Mouse (Mus musculus) limb, embryonic 13.5 days (tissue): Measurements from ENCODE around the gene Tmem267. TPM values are rescaled to one million over a fixed set of nuclear protein-coding genes. Genes with fewer than 3 reads are reported as not detected.
"Not testable (repeated sequence)": the region's sequence is repeated elsewhere in the genome, so short reads cannot be mapped to it uniquely, and the experiment has no call there.

Source experiments
- ATAC-seq: fragments of 200-750 bp; cut with Nextera tagmentation; 2 replicates; pipeline ENCODE4 v1.8.0; 2017; ENCODE audit warnings: low read depth, moderate number of reproducible peaks, moderate TSS enrichment; ENCODE audit not compliant: low FRiP score
- H3K27ac ChIP-seq: fragments of 300-500 bp; sonication (generic); 2 replicates; pipeline ENCODE4 v1.5.1; 2015; ENCODE audit warnings: inconsistent platforms, mild to moderate bottlenecking, moderate library complexity
- H3K27me3 ChIP-seq: fragments of 300-500 bp; sonication (generic); 2 replicates; pipeline ENCODE4 v1.6.1; 2015; ENCODE audit warnings: mild to moderate bottlenecking, inconsistent platforms
- H3K36me3 ChIP-seq: fragments of 300-500 bp; sonication (generic); 2 replicates; pipeline ENCODE4 v1.6.1; 2015; ENCODE audit warnings: inconsistent platforms, mild to moderate bottlenecking, moderate library complexity
- H3K4me1 ChIP-seq: fragments of 300-500 bp; sonication (generic); 2 replicates; pipeline ENCODE4 v1.6.1; 2015; ENCODE audit warnings: inconsistent platforms
- H3K4me2 ChIP-seq: fragments of 300-500 bp; sonication (generic); replicated peaks from 2 replicates; pipeline ENCODE4 v1.6.1; 2015; ENCODE audit warnings: inconsistent platforms, mild to moderate bottlenecking, moderate library complexity
- H3K4me3 ChIP-seq: fragments of 300-500 bp; sonication (generic); 2 replicates; pipeline ENCODE4 v1.5.1; 2015; ENCODE audit warnings: moderate library complexity, mild to moderate bottlenecking, inconsistent platforms
- H3K9ac ChIP-seq: fragments of 300-500 bp; sonication (generic); 2 replicates; pipeline ENCODE4 v1.6.1; 2015; ENCODE audit warnings: mild to moderate bottlenecking, inconsistent platforms
- H3K9me3 ChIP-seq: fragments of 300-500 bp; sonication (generic); 2 replicates; pipeline ENCODE4 v1.6.1; 2016; ENCODE audit warnings: inconsistent platforms
- WGBS: fragments of 180-500 bp; shearing (Covaris S2); methylation state at CpG from one replicate; pipeline ENCODE4 v1.1.7; 2015; 5-methylcytosine and 5-hydroxymethylcytosine counted together
- polyA plus RNA-seq: library from polyadenylated mRNA; unstranded; fragments of >200 nt; fragmentation: Nextera tagmentation; extraction: Ambion mirVana; gene quantifications from 2 replicates; pipeline ENCODE4 v1.2.1, GENCODE M21; 2015

Gene Tmem267
- 1.1 and 2.1 TPM in 2 replicates for polyA plus RNA-seq

DNA sequence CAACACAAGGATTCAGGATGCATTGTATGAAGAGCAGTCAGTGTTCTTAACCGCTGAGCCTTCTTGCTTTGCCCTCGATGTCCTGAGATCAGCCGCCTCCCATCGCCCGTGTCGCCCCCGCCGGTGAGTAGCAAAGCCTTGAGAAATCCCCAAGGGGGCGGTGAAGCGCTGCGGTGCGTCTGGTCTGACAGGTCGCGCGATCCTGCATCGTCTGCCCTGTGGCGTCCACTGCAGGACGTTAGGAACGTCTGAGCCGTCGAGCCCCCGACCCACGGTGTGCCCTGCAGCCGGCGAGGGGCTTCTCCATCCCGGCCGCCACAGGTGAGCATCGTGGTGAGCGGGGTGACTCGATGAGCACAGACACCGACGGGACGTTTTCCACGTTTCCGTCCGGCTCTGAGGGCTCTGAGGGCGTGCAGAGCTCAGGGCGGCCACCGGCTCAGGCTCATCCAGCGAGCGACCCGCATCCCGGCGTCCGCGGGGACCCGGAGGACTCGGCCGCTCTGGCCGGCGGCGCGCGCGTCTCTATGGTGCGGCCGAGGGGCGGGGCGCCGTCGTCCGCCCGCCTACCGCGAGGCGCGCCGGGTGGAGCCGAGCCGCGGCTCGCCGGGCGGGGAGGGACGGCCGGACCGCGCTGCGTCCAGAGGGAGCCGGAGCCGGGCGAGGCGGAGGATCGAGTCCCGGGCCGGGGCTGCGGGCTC lies at the start of gene Tmem267, which contains the start of gene 3110070M22Rik:
Gene Tmem267 (plus strand): TSS at position 160 of the 701 bp plus-strand sequence.
Gene 3110070M22Rik (minus strand): TSS at position 504 of the 701 bp plus-strand sequence.
- H3K9ac ChIP-seq, result peak within 1 kb of the TSS; percentile 37
- WGBS, result 75% methylated on average over 87 of the region's 87 CpGs
- no peaks in the 10 kb centered on the region for H3K4me1 ChIP-seq
- peaks cover 38% of the 10 kb centered on the region for H3K36me3 ChIP-seq
- H3K4me3 ChIP-seq, result no peak within 1 kb of the TSS
- H3K27ac ChIP-seq, result peak within 1 kb of the TSS; percentile 3; the same call in 1 of the 2 replicates
- no peaks in the 10 kb centered on the region for H3K27me3 ChIP-seq
- H3K4me2 ChIP-seq, result peak within 1 kb of the TSS; percentile 48
- no peak for ATAC-seq
- peaks cover 20% of the 10 kb centered on the region for H3K9me3 ChIP-seq

DNA sequence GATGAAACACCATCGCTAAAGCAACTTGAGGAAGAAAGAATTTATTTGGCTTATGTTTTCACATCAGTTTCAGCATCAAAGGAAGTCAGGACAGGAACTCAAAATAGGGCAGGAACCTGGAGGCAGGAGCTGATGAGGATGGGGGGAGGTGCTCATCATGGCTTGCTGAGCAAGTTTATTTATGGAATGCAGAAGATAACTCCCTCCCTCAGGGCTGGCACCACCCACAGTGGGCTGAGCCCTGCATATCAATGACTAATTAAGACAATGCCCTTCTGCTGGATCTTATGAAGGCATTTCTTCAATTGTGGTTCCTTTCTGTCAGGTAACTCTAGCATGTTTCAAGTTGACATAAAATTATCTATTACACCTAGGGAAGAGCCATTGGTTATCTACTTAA lies 45.6 kb upstream of the Tmem267 start:
- Histone ChIP-seq H3K27ac (no peak overlapping the region), H3K27me3 (no peaks in the 10 kb centered on the region), H3K4me2 (no peak overlapping the region), H3K4me1 (no peaks in the 10 kb centered on the region), H3K9me3 (no peaks in the 10 kb centered on the region), H3K9ac (no peak overlapping the region), H3K36me3 (peaks cover 63% of the 10 kb centered on the region), H3K4me3 (no peak overlapping the region)
- WGBS, result 93% methylated on average over 1 of the region's 1 CpGs
- ATAC-seq, result no peak

DNA sequence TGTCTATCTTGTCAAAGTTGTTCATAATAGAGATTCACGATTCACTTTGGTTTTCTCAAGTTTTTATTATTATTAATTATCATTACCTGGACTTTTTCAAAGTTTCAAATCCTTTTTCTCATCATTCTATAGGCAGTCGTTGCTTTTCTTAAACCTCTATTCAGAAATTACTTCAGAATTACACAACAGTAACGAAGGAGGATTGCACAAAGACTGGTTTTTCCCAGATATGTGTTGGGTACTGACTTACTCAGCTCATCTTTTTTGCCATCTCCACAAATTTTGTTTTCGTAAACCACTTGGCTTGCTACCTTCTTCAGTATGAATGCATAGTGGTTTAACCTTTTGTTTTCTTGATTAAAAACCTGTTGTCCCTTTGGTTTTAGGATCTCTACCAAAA lies 34.3 kb upstream of the Tmem267 start:
- no peak overlapping the region for H3K27ac ChIP-seq
- no peak overlapping the region for H3K4me3 ChIP-seq
- H3K27me3 ChIP-seq, result no peaks in the 10 kb centered on the region
- no peak for ATAC-seq
- H3K4me1 ChIP-seq, result no peaks in the 10 kb centered on the region
- peaks cover 63% of the 10 kb centered on the region for H3K36me3 ChIP-seq
- 96% methylated on average over 4 of the region's 4 CpGs for WGBS
- H3K4me2 ChIP-seq, result no peak overlapping the region
- no peaks in the 10 kb centered on the region for H3K9me3 ChIP-seq
- H3K9ac ChIP-seq, result no peak overlapping the region

- H3K4me1 ChIP-seq, result no peaks in the 10 kb centered on the region
- peaks cover 62% of the 10 kb centered on the region for H3K36me3 ChIP-seq
- no peak overlapping the region for H3K4me3 ChIP-seq
- H3K27me3 ChIP-seq, result no peaks in the 10 kb centered on the region
- H3K9me3 ChIP-seq, result no peaks in the 10 kb centered on the region
- H3K9ac ChIP-seq, result no peak overlapping the region
- H3K27ac ChIP-seq, result no peak overlapping the region
- no peak for ATAC-seq
- H3K4me2 ChIP-seq, result no peak overlapping the region
Measured at GRCm38 (mm10) chr13:119455082-119455481, 32.8 kb upstream of the Tmem267 start.

GRCm38 (mm10) chr13:119456342-119456741 lies 31.5 kb upstream of the Tmem267 start:
- Histone ChIP-seq H3K4me2 (no peak overlapping the region), H3K9ac (no peak overlapping the region), H3K36me3 (peaks cover 49% of the 10 kb centered on the region), H3K4me1 (no peaks in the 10 kb centered on the region), H3K27me3 (no peaks in the 10 kb centered on the region), H3K9me3 (no peaks in the 10 kb centered on the region), H3K4me3 (no peak overlapping the region), H3K27ac (no peak overlapping the region)
- WGBS, result 91% methylated on average over 7 of the region's 7 CpGs
- ATAC-seq, result no peak

DNA sequence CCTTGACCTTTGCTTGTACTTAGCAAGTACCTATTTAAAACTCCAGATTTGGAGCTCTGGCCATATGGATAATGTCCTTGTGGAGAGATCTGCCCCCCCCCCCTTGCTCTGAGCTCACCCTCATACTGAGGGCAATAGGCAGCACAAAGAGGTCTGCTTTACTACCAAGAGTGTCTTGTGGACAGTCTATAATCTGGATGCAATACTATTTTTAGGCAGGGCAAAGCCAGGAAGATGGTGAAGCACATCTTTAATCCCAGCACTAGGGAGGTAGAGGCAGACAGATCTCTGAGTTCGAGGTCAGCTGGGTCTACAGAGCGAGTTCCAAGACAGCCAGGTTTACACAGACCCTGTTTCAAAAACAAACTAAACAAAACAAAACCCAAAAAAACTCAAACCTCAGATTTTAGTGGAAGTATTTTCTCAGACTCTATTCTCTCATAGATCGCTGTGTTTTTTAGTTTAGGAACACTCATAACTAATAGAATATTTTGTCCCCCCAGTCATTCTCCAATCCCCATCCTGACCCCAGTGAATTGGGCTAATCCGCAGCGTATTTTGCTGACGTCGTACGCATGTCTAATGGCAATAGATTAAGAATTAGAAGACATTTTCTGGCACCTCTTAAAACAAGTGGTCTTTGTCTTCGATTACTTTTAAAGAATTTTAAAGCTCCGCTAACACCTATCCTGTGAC lies 25.8 kb upstream of the Tmem267 start:
- peak; percentile 65 for ATAC-seq
- peak overlapping the region; percentile 80 for H3K4me2 ChIP-seq
- no peaks in the 10 kb centered on the region for H3K27me3 ChIP-seq
- no peaks in the 10 kb centered on the region for H3K9me3 ChIP-seq
- H3K36me3 ChIP-seq, result peaks cover 32% of the 10 kb centered on the region
- H3K9ac ChIP-seq, result peak overlapping the region; percentile 81
- 0 out of 2 replicates have a peak overlapping the region, but pooled peaks have one; percentile 39 for H3K27ac ChIP-seq
- H3K4me1 ChIP-seq, result peaks cover 22% of the 10 kb centered on the region
- H3K4me3 ChIP-seq, result peak overlapping the region; percentile 80
- 12% methylated on average over 10 of the region's 10 CpGs for WGBS

GRCm38 (mm10) chr13:119462596-119463560 lies 25.0 kb upstream of the Tmem267 start, which contains the start of gene 4833420G17Rik:
4833420G17Rik (plus strand) TSS chr13:119462768.
- Histone ChIP-seq H3K9ac (peak within 1 kb of the TSS; percentile 81), H3K4me3 (peak within 1 kb of the TSS; percentile 80), H3K4me1 (peaks cover 22% of the 10 kb centered on the region), H3K4me2 (peak within 1 kb of the TSS; percentile 80), H3K27me3 (no peaks in the 10 kb centered on the region), H3K9me3 (no peaks in the 10 kb centered on the region), H3K36me3 (peaks cover 36% of the 10 kb centered on the region), H3K27ac (peak within 1 kb of the TSS; percentile 39; the same call in 1 of the 2 replicates)
- 10% methylated on average over 57 of the region's 57 CpGs for WGBS
- ATAC-seq, result peak; percentile 97

DNA sequence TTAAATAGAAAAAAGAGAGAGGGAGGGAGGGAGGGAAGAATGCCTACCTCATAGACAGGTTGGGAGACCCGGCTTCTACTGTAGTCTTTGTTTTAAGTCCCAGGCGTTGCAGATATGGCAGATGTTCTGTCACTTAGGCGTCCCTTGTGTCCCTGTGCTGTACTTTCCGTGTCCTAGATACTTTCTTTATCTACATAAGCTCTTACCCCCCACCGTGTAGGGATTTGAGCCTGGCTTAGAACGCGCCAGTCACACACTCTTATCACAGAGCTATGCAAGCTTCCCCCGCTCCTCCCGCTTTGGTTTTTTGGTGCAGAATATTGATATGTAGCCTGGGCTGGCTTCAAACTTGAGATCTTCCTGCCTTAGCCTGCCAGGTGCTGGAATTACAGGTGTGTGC lies 11.2 kb upstream of the Tmem267 start:
- Histone ChIP-seq H3K4me1 (no peaks in the 10 kb centered on the region), H3K27ac (no peak overlapping the region), H3K27me3 (no peaks in the 10 kb centered on the region), H3K9me3 (no peaks in the 10 kb centered on the region), H3K36me3 (peaks cover 77% of the 10 kb centered on the region), H3K4me3 (no peak overlapping the region), H3K4me2 (no peak overlapping the region), H3K9ac (no peak overlapping the region)
- WGBS, result 92% methylated on average over 9 of the region's 9 CpGs
- ATAC-seq, result no peak

- Histone ChIP-seq H3K27ac (no peak overlapping the region), H3K9ac (no peak overlapping the region), H3K9me3 (no peaks in the 10 kb centered on the region), H3K4me3 (no peak overlapping the region), H3K27me3 (no peaks in the 10 kb centered on the region), H3K4me2 (no peak overlapping the region), H3K4me1 (no peaks in the 10 kb centered on the region), H3K36me3 (peaks cover 70% of the 10 kb centered on the region)
- WGBS, result 91% methylated on average over 2 of the region's 2 CpGs
- no peak for ATAC-seq
Measured at GRCm38 (mm10) chr13:119477789-119478188, 10.1 kb upstream of the Tmem267 start.

- Histone ChIP-seq H3K9me3 (peaks cover 20% of the 10 kb centered on the region), H3K4me2 (peak overlapping the region; percentile 48), H3K36me3 (peaks cover 42% of the 10 kb centered on the region), H3K27ac (no peak overlapping the region), H3K4me1 (no peaks in the 10 kb centered on the region), H3K9ac (no peak overlapping the region), H3K4me3 (no peak overlapping the region), H3K27me3 (no peaks in the 10 kb centered on the region)
- ATAC-seq, result no peak
- 70% methylated on average over 7 of the region's 7 CpGs for WGBS
Measured at GRCm38 (mm10) chr13:119487354-119487753, 485 bp upstream of the Tmem267 start.

DNA sequence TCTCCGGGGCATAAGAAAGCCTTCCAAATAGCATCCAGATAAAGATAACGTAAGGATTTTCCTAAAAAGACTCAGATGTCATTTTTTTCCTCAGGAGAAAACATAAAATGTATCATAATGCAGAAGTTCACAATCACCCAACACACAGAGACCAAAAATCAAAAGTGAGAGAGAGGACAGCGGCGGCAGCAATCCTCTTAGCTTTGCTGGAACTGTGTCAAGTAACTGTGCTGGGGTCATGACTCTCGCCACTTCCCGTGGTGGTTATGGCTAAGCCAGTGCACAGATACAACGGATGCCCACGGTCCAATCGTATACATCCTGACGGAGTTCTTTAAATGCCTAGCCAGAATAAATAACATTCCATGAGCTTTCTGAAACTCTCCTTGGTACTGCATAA lies 4.2 kb downstream of the Tmem267 start:
- 91% methylated on average over 10 of the region's 10 CpGs for WGBS
- not testable (repeated sequence) for H3K27ac ChIP-seq, H3K4me2 ChIP-seq, H3K27me3 ChIP-seq, H3K4me1 ChIP-seq, H3K36me3 ChIP-seq, ATAC-seq, H3K4me3 ChIP-seq, H3K9ac ChIP-seq
- H3K9me3 ChIP-seq, result peaks cover 24% of the 10 kb centered on the region
